Mouse (Mus musculus): Measurements from ENCODE around the gene Rai1.

Rai1 gene

DNA sequence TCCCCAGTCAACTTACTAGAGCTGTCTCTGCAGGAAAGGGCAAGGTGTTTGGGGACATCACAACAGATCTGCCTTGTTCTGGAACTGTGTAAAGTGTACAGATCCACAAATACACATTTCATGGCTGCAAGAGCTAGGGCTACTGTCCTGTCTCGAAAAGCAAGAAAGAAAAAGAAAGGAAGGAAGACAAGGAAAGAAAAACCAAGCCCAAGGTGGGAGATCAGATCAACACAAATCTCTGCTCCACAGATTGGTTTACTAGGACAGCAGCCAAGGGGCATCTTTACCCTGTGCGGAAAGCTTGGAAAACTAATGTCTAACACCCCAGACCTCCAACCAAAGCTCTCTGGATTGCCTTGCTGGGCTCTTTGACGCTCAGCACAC lies 117.3 kb downstream of the Rai1 start:
- DNase-seq: no peak

DNA sequence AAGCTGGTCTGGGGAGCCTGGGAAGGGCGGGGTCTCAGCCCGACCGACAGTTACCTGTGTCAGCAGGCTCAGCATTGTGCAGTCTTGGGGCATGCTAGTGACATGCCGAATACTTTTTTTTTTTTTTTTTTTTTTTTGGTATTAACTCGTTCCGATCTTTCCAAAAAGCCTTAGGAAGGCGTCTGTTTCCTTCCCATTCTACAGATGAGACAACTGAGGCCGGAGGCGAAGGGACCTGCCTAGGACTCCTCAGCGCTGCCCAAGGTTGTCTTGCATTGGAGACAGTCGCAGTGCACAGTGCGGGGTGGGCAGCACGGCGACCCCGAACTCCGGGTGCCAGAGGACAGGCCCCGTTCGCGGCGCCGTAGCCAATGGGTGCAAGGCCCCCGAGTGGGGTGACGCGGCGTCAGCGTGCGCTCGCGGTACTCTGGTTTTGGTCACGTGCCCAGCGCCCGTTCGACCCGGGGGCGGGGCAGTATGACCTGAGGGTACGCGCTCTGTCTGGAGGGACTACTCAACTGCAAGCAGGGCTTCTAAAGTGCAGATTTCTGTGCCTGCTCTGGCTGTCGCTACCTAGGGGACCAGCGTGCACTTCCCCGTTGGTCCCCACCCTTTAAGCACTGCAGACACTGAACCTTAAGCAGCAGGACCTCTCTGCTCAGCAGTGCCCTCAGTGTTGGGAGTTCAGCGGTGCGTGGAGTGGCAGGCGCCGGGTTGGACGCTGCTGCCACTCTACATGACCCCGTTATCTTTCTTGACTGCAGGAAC lies 117.8 kb downstream of the Rai1 start, which contains the start of gene Srebf1:
Gene Srebf1, minus strand, starts transcription at position 113 of the 768 bp plus-strand sequence.
- DNase-seq: peak; percentile 69

DNA sequence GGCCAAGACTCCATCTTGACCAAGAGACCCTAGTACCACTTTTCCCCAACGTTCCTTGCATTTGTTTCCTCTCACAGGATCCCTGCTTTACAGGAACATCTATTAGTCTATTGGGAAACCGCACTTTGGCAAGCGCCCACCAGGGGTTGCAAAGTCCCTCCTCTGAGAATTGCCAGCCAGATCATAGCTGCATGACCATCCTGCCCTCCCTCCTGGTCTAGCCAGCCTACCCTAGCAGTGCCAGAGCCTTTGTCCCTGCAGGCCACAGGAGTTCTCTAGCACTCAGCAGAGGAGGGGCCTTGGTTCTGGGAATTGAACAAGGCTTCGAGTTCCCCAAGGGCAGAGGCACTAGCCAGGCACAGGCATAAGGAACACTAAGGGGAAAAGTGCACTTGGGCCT lies 119.9 kb downstream of the Rai1 start:
- DNase-seq: no peak

DNA sequence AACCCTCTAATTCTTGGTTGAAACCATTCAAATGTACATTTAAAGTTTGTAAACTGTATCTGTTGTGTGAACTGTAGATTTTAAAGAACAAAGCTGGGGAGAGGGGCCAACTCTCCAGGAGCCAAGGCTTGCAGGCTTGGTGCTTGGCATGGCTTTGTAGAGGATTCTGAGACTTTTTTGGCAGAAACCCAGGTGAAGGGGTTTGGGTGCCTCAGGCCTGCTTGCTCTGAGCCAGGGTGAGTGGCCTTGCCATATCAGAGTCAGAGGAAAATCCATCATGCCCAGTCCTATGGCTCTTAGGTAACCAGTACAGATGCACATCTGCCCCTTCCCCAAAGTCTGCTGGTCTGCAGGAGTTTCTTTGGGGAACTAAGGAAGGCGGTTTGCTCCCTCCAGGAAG lies 121.1 kb downstream of the Rai1 start:
- no peak for DNase-seq

DNA sequence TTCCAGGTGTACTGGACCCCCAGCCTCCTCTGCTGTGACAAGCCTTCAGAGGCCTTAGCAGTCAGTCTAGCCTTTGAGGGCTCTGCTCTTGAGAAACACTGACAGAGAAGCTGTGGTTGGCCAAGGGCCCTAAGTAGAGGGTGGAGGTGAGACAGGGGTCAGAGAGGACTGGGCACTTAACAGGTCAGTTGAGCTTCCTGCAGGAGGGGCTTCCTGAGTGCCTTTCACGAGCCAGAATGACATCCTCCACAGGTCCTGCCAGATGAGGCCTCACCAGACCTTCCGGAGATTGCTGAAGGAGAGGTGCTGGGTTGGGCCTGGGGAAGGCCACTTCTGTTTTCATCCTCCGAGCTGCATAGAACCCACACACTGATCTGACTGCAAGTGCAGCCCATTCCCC lies 123.7 kb downstream of the Rai1 start:
- DNase-seq: no peak

DNA sequence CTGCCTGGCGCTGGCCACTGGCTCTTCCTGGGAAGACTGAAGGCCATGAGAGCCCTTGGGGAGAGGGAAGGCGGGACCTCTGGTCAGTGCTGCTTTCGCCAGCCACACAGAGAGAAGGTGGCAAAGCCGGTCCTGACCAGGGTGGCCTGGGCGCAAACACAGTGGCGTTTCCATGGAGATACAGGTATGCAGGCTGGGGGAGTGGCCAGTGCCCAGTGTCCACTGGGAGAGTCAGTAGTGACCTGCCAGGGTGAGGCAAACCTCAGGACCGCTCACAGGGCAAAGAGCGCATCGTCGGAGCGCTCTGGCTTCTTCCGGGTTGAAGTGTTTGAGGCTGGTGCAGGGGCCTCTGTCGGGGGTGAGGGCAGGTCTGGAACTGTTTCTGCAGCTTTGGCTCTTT lies 125.0 kb downstream of the Rai1 start:
- DNase-seq: no peak

DNA sequence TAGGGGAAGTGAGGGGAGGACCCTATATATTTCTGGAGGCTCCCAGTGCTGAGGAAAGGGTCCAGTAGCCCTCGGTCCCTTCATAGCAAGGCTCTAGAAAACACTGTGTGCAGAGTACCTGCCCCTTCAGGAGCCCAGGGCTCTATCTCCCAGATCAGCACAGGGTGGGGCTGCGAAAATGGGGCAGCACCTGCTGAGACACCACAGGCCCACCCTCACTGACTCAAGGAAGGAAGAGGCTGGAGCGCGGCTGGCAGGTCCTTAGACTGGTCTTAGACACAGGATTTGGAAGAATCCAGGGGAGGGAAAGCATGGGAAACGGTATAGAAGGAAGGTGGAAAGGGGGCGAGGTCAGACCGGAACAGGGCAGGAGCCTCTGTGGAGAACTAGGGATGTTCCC lies 125.7 kb downstream of the Rai1 start:
- no peak for DNase-seq

DNA sequence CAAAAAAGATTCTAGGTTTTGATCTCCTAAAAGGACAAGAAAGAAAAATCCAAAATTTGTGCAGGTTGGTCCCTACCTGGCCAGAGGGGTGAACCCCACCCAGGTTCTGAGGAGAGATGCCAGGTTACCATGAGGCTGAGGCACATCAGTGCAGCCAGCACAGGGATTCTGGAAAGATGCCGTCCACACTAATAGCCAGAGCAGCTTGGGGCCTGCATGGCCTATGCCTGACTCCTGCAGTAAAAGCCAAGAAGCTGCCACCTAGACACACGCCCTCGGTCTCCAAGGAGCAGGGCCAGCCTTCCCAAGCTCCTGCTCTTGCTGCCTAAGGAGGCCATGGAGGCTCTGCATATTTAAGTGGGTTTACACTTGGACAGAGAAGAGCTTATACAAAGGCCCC lies 126.5 kb downstream of the Rai1 start:
- no peak for DNase-seq

DNA sequence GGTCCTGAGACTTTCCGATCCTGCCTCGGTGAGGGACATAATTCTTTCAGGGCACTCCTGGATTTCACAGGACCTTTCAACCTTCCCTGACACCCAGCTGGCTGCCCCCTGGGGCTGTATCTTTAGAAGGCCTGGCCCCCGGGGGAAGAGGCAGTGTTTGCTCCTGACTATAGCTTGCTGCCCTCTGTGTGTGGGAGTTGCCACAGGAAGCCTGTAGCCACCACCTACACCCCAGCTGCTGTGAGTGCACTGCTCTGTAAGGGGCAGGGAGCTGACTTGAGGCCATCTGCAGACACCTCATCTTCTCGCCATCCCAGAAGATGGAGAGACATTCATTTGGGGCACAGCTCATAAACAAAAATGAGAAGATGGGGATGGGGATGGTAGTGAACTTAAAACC lies 127.1 kb downstream of the Rai1 start:
- no peak for DNase-seq

DNA sequence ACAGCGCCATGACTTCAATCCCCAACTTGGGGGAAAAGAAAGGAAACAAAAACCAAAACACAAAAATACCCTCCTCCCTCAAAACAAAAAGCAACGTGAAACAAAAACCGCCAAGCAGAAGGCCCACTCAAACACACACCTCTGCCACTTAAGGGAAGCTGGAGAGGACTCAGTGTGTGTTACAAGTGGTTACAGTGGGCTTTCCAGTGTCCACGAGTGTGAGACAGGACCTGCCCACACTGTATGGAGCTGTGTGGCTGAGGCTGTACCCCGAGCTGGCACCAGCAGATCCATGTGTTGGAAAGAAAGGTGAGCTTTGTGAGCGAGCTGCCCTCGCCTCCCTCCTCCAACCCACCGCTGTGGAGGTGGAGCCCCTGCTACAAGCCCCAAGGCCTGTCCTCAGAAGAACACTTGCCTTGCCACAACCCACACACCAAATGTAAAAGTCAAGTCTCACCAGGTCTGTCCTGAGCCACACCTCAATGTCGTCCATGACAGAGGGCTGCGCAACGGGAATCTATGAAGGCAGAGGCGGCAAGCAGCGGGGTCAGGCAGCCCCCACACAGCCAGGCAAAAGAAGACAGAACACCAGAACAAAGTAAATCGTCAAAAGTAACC lies 127.7 kb downstream of the Rai1 start:
- DNase-seq: no peak

DNA sequence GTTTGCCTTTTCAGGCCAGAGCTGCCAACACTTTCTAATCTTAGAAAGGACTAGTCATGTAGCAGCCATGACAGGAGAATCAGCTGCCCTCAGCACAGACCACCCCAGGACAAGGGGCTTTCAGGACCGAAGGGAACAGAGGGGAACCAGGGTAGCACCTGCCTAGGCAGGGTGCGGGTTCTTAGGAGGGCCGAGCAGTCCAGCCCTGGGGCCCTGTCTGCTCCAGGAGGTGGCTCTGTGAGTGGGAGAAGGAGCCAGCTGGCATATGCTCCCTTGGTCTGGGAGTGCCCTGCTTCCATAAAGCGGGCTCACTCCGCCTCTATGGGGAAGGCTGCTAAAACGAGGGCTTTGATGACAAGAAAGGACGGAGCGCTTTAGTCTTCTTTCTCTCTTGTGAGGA lies 128.4 kb downstream of the Rai1 start:
- DNase-seq: peak; percentile 41

DNA sequence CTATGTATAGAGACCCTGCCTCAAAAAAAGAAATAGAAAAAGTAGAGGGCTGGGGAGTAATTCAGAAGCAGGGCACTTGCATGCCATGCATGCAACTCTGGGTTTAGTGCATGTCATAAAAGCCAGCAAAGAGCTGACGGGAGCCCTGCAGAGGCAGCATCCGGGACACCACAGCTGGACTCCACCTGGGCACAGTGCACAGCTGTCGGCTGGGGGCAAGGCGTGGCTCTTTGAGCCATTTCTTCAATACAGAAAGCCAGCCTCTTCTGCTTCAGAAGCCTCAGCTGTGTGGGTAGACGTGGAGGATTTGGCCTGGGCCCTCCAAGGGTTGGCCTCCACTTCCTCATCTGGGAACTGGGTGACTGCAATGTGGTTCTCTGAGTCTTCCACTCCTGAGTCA lies 130.5 kb downstream of the Rai1 start:
- DNase-seq: no peak

DNA sequence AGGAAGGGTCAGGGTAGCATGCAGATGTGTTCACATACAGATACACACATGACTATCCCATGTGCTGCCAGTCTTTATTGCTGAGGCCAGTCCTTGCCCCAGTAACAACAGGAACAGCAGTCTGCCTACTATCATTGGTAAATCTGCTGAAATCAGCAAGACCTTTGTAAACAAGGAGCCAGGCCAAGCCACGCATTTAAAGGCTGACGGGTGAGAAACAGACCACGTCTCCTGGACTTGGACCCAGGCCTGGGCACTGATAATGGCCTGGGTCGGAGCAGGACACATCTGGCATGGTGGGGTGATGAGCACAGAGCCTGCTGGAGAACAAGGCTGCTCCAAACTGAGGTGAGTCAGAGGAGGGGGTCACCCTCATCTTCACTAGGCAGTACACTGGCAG lies 135.7 kb downstream of the Rai1 start:
- DNase-seq: no peak

DNA sequence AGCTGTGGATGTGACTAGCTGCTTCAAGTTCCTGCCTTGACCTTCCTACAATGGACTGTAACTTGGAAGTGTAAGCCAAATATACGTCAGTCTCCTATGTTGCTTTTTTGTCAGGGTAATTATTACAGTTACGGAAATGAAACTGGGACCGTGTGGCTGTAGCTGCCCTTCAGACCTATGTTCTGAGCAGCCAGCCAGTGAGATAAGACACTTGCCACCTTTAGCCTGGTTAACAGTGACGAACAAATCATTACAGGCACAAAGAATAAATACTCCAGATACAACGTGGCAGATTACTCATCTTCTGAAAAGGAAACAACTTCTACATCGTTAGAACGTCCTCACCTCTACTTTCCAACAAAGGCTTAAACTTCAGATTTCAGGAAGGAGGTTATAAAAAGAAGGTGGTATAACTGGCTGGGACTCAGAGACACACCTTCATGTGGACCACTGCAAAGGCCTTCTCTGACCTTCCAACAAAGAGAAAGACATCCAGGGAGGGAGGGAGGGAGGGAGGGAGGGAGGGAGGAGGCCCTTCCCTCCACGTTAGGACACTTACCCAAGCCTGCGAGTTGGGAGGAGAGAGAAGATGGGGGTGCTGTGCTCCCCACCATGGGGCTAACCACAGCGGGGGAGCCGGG lies 139.8 kb downstream of the Rai1 start:
- no peak for DNase-seq

DNA sequence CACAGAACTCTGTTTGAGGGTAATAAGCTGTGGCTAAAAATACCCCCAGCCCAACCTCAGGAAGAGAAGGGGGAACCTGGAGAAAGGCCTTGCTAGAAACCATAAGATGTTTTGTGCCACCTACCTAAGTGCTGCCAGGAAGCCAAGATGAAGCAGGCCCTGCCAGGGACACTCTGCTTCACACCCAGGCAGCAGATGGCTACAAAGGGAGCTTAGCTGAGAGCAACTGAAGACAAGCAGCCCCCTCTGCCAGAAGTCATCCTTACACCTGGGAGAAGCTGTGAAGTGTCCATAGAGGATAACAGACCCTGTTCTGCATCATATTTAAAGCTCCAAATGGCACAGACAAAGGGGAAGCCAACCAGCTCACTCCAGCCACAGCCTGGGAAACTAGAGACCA lies 141.3 kb downstream of the Rai1 start:
- peak; percentile 48 for DNase-seq

DNA sequence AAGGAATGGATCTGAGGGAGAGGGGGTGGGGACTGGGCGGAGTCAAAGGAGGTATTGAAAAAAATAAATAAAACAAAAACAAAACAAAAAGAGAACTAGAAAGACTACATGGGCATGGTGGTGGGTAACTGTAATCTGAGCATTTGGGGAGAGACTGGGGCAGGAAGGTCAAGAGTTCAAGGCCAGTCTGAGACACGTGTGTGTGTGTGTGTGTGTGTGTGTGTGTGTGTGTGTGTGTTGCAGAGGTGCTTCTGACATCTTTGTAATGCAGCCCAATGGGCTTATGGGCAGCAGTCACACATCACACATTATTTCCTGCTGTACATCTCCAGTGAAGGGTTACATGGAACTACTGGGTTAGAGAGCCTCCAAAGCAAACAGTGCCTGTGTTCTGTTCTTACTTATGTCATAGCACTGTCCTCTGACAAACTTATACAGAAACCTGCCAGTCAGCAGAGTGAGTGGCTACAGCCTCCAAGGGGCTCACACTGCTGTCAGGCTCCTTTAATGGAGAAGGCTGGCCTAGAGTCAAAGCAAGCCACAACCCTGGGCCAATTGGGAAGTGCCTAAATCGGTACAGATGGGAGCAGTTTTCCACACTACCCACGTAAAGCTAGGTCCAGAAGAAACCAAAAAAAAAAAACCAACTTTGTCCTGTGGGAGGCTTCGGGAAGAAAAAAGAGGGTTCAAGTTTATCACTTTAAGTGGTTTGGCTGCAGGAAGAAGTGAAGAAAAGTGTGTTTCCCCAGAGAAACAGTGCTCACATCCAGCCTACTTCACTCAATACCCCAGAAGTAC lies 143.1 kb downstream of the Rai1 start:
- DNase-seq: no peak

Measured in right cerebral cortex, postnatal 25 days (tissue).